Mouse (Mus musculus) forebrain, embryonic 14.5 days (tissue): ENCODE measurements around the gene Edf1. TPM values are rescaled to one million over a fixed set of nuclear protein-coding genes. Genes with fewer than 3 reads are reported as not detected.
A peak's percentile ranks its signal among the peaks of the same experiment; 100 is the strongest.

Experiments used
- ATAC-seq: fragments of 200-750 bp; cut with Nextera tagmentation; 2 replicates; pipeline ENCODE4 v1.8.0; 2017; ENCODE audit warnings: mild to moderate bottlenecking, moderate library complexity
- DNase-seq: peaks from one replicate; pipeline ENCODE4 v3.0.0-alpha.2; 2015; ENCODE audit warnings: low spot score
- H3K27ac ChIP-seq: fragments of 300-500 bp; sonication (generic); 2 replicates; pipeline ENCODE4 v1.5.1; 2014; ENCODE audit warnings: low read depth, mild to moderate bottlenecking, control low read depth, low read length, moderate library complexity
- H3K27me3 ChIP-seq: fragments of 300-500 bp; sonication (generic); replicated peaks from 2 replicates; pipeline ENCODE4 v1.6.1; 2014; ENCODE audit warnings: low read length, control low read depth, mixed read lengths; ENCODE audit not compliant: control insufficient read depth, insufficient read depth
- H3K36me3 ChIP-seq: fragments of 300-500 bp; sonication (generic); 2 replicates; pipeline ENCODE4 v1.6.1; 2014; ENCODE audit warnings: low read length, control low read depth; ENCODE audit not compliant: control insufficient read depth, insufficient read depth
- H3K4me1 ChIP-seq: fragments of 300-500 bp; sonication (generic); 2 replicates; pipeline ENCODE4 v1.6.1; 2014; ENCODE audit warnings: antibody characterized with exemption, low read length, control low read depth; ENCODE audit not compliant: control insufficient read depth, insufficient read depth
- H3K4me2 ChIP-seq: fragments of 300-500 bp; sonication (generic); 2 replicates; pipeline ENCODE4 v1.6.1; 2014; ENCODE audit warnings: mild to moderate bottlenecking, control low read depth, low read length
- H3K4me3 ChIP-seq: fragments of 300-500 bp; sonication (generic); 2 replicates; pipeline ENCODE4 v1.5.1; 2014; ENCODE audit warnings: low read depth, low read length, control low read depth
- H3K9ac ChIP-seq: fragments of 300-500 bp; sonication (generic); 2 replicates; pipeline ENCODE4 v1.6.1; 2014; ENCODE audit warnings: mild to moderate bottlenecking, low read length, control low read depth, moderate library complexity
- H3K9me3 ChIP-seq: fragments of 300-500 bp; sonication (generic); replicated peaks from 2 replicates; pipeline ENCODE4 v1.6.1; 2016; ENCODE audit warnings: low read length, control low read depth, mixed read lengths; ENCODE audit not compliant: control insufficient read depth
- WGBS: fragments of 180-500 bp; shearing (Covaris S2); extraction: QIAGEN DNeasy Blood & Tissue Kit; methylation state at CpG from one replicate; pipeline ENCODE4 v1.1.7; 2014; 5-methylcytosine and 5-hydroxymethylcytosine counted together
- polyA plus RNA-seq: library from polyadenylated mRNA; unstranded; fragments of >200 nt; fragmentation: Nextera tagmentation; extraction: Ambion mirVana; gene quantifications from 2 replicates; pipeline ENCODE4 v1.2.1, GENCODE M21; 2014

Gene Edf1
- polyA plus RNA-seq, 1 experiment from 2014 or later, result 370 TPM

GRCm38 (mm10) chr2:25578796-25579736 lies 21.4 kb downstream of the Edf1 start:
- H3K4me3 ChIP-seq, result peak overlapping the region; percentile 16; the same call in 1 of the 2 replicates
- H3K9me3 ChIP-seq, result no peaks in the 10 kb centered on the region
- no peak overlapping the region for H3K9ac ChIP-seq
- ATAC-seq (no peak), DNase-seq (no peak)
- WGBS, result 5% methylated on average over 75 of the region's 77 CpGs
- H3K4me1 ChIP-seq, result peaks cover 17% of the 10 kb centered on the region
- H3K27ac ChIP-seq, result no peak overlapping the region
- peaks cover 52% of the 10 kb centered on the region for H3K27me3 ChIP-seq
- H3K4me2 ChIP-seq, result peak overlapping the region; percentile 14; the same call in 1 of the 2 replicates
- peaks cover 10% of the 10 kb centered on the region for H3K36me3 ChIP-seq

- no peak for ATAC-seq
- Histone ChIP-seq H3K27ac (no peak overlapping the region), H3K27me3 (peaks cover 52% of the 10 kb centered on the region), H3K9me3 (no peaks in the 10 kb centered on the region), H3K4me2 (peak overlapping the region; percentile 14; the same call in 1 of the 2 replicates), H3K4me3 (0 out of 2 replicates have a peak overlapping the region, but pooled peaks have one; percentile 6), H3K9ac (no peak overlapping the region), H3K36me3 (peaks cover 18% of the 10 kb centered on the region), H3K4me1 (peaks cover 16% of the 10 kb centered on the region)
- peak; percentile 61 for DNase-seq
- 7% methylated on average over 26 of the region's 27 CpGs for WGBS
These were observed 22.3 kb downstream of the Edf1 start for GRCm38 (mm10) chr2:25579737-25580460.

DNA sequence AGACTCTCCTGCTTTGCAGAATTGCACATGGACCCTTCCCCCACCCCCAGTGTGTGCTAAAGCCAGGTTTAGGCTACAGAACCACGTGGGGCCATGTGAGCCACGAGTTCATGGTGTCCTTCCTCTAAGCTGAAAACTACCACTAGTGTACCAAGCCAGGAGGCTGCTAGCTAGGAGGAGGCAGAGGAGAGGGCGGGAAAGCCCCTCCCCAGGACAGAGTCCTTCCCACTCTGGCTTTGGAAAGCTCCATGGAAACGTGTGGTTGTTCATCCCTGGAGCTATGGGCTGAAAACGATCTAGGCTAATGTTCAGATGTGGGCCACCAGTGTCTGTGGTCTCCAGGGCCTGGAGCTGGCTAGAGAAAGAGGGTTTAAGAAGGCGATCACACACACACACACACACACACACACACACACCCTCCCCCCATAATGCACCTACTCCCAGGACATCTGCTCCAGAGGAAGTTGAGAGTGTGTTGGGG lies 23.0 kb downstream of the Edf1 start:
- WGBS, result 48% methylated on average over 6 of the region's 6 CpGs
- Histone ChIP-seq H3K4me3 (no peak overlapping the region), H3K9ac (peak overlapping the region; percentile 58; the same call in 1 of the 2 replicates), H3K27me3 (peaks cover 52% of the 10 kb centered on the region), H3K4me2 (peak overlapping the region; percentile 73), H3K9me3 (no peaks in the 10 kb centered on the region), H3K36me3 (peaks cover 26% of the 10 kb centered on the region), H3K4me1 (peaks cover 13% of the 10 kb centered on the region), H3K27ac (no peak overlapping the region)
- DNase-seq (no peak), ATAC-seq (no peak)

GRCm38 (mm10) chr2:25581294-25581864 lies 23.7 kb downstream of the Edf1 start, which contains the start of gene Ajm1:
Ajm1 (minus strand) TSS chr2:25581757.
- peak; percentile 84 for DNase-seq
- Histone ChIP-seq H3K36me3 (peaks cover 29% of the 10 kb centered on the region), H3K9ac (peak within 1 kb of the TSS; percentile 58), H3K27me3 (peaks cover 46% of the 10 kb centered on the region), H3K4me3 (peak within 1 kb of the TSS; percentile 36), H3K9me3 (no peaks in the 10 kb centered on the region), H3K4me2 (peak within 1 kb of the TSS; percentile 73), H3K27ac (0 out of 2 replicates have a peak within 1 kb of the TSS, but pooled peaks have one; percentile 5), H3K4me1 (peaks cover 9% of the 10 kb centered on the region; the same call in 1 of the 2 replicates)
- peak; percentile 81 for ATAC-seq
- WGBS, result 4% methylated on average over 19 of the region's 19 CpGs

DNA sequence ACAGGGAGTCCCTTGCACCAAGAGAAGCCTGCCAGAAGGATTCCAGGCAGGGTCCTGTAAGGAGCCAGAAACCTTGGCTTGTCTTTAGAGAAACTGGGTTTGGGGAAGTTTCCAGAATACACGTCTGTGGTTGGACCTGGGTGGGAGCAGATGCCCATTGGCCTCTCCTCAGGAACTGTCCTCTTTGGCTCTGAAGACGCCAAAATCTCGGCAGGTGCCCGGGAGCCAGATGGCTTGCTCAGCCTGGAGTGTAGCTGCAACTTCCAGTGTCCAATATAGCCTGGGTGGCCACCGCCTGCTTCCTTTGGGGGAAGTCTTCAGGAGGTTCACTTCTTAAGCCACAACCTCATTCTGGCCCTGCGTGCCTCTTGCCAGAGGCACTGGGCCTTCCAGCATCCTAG lies 24.3 kb downstream of the Edf1 start:
- no peak overlapping the region for H3K4me3 ChIP-seq
- no peak overlapping the region for H3K27ac ChIP-seq
- peaks cover 41% of the 10 kb centered on the region for H3K27me3 ChIP-seq
- peaks cover 34% of the 10 kb centered on the region for H3K36me3 ChIP-seq
- ATAC-seq (peak; percentile 8), DNase-seq (no peak)
- H3K9ac ChIP-seq, result no peak overlapping the region
- WGBS, result 37% methylated on average over 6 of the region's 6 CpGs
- H3K4me2 ChIP-seq, result peak overlapping the region; percentile 73
- peaks cover 9% of the 10 kb centered on the region; the same call in 1 of the 2 replicates for H3K4me1 ChIP-seq
- no peaks in the 10 kb centered on the region for H3K9me3 ChIP-seq

DNA sequence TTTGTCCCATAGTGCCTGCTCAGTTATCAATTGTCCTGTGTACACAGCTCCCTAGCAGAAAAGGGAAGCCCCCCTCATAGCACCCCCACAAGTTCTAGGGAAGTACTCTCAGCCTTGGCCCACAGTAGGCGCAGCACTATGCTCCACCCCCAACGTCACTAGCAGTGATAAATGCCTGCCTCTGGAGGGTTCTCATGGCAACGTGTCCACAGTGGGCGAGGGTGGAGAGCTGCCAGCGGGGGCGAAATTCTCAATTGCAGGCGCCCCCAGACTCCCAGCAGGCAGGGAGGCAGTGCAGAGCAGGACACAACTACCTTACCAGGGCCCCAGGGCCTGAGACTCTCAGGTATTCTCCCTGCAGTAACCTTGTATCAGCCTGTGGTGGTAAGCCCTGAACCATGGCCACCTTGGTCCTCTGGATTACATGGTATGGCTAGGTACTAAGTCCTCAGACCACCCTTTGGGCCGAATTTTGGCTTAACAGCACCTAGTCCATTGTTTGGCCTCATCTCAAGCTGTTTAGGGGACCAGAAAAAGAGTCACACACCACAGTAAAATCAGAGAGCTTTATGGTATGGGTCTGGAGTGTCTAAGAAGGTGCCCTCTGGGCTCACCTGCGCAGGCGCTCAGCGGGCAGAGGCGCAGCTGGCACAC lies 24.9 kb downstream of the Edf1 start:
- H3K4me3 ChIP-seq, result no peak overlapping the region
- ATAC-seq (0 out of 2 replicates have a peak, but pooled peaks have one; percentile 8), DNase-seq (peak; percentile 65)
- H3K27me3 ChIP-seq, result peaks cover 34% of the 10 kb centered on the region
- H3K4me1 ChIP-seq, result peaks cover 9% of the 10 kb centered on the region; the same call in 1 of the 2 replicates
- H3K9me3 ChIP-seq, result no peaks in the 10 kb centered on the region
- H3K27ac ChIP-seq, result 0 out of 2 replicates have a peak overlapping the region, but pooled peaks have one; percentile 5
- H3K36me3 ChIP-seq, result peaks cover 40% of the 10 kb centered on the region
- 54% methylated on average over 12 of the region's 12 CpGs for WGBS
- H3K9ac ChIP-seq, result peak overlapping the region; percentile 32
- H3K4me2 ChIP-seq, result no peak overlapping the region

GRCm38 (mm10) chr2:25583120-25583481 lies 25.5 kb downstream of the Edf1 start:
- Histone ChIP-seq H3K4me3 (no peak overlapping the region), H3K36me3 (peaks cover 44% of the 10 kb centered on the region), H3K27me3 (peaks cover 29% of the 10 kb centered on the region), H3K9ac (peak overlapping the region; percentile 32), H3K9me3 (no peaks in the 10 kb centered on the region), H3K4me2 (no peak overlapping the region), H3K4me1 (peaks cover 6% of the 10 kb centered on the region; the same call in 1 of the 2 replicates), H3K27ac (0 out of 2 replicates have a peak overlapping the region, but pooled peaks have one; percentile 5)
- 84% methylated on average over 6 of the region's 6 CpGs for WGBS
- DNase-seq (no peak), ATAC-seq (no peak)

- ATAC-seq, result no peak
- no peak overlapping the region for H3K27ac ChIP-seq
- no peak overlapping the region for H3K4me3 ChIP-seq
- H3K36me3 ChIP-seq, result peaks cover 48% of the 10 kb centered on the region
- 68% methylated on average over 4 of the region's 4 CpGs for WGBS
- no peak overlapping the region for H3K4me2 ChIP-seq
- H3K9ac ChIP-seq, result no peak overlapping the region
- peaks cover 24% of the 10 kb centered on the region for H3K27me3 ChIP-seq
- DNase-seq, result no peak
- H3K9me3 ChIP-seq, result no peaks in the 10 kb centered on the region
- peaks cover 6% of the 10 kb centered on the region; the same call in 1 of the 2 replicates for H3K4me1 ChIP-seq
These were observed 25.9 kb downstream of the Edf1 start for GRCm38 (mm10) chr2:25583571-25583970.
